Mouse (Mus musculus) forebrain, embryonic 10.5 days (tissue): ENCODE measurements around the gene Slc25a38. TPM values are rescaled to one million over a fixed set of nuclear protein-coding genes. Genes with fewer than 3 reads are reported as not detected.

Source experiments
- DNase-seq: peaks from one replicate; pipeline ENCODE4 v3.0.0-alpha.2; 2017; ENCODE audit warnings: low spot score; ENCODE audit errors: extremely low spot score
- H3K27ac ChIP-seq: fragments of 300-500 bp; sonication (generic); 2 replicates; pipeline ENCODE4 v1.5.1; 2016; ENCODE audit warnings: mild to moderate bottlenecking
- H3K27me3 ChIP-seq: fragments of 300-500 bp; sonication (generic); 2 replicates; pipeline ENCODE4 v1.6.1; 2016; ENCODE audit warnings: mild to moderate bottlenecking; ENCODE audit not compliant: poor library complexity, severe bottlenecking
- H3K36me3 ChIP-seq: fragments of 300-500 bp; sonication (generic); replicated peaks from 2 replicates; pipeline ENCODE4 v1.6.1; 2016; ENCODE audit warnings: mild to moderate bottlenecking, moderate library complexity
- H3K4me1 ChIP-seq: fragments of 300-500 bp; sonication (generic); 2 replicates; pipeline ENCODE4 v1.6.1; 2016
- H3K4me3 ChIP-seq: fragments of 300-500 bp; sonication (generic); 2 replicates; pipeline ENCODE4 v1.5.1; 2016; ENCODE audit warnings: mild to moderate bottlenecking, moderate library complexity
- H3K9me3 ChIP-seq: fragments of 300-500 bp; sonication (generic); 2 replicates; pipeline ENCODE4 v1.6.1; 2016; ENCODE audit warnings: mild to moderate bottlenecking, moderate library complexity
- WGBS: fragments of 180-500 bp; shearing (Covaris S2); methylation state at CpG from one replicate; pipeline ENCODE4 v1.1.7; 2016; 5-methylcytosine and 5-hydroxymethylcytosine counted together
- polyA plus RNA-seq: library from polyadenylated mRNA; unstranded; fragments of >200 nt; fragmentation: Nextera tagmentation; extraction: Ambion mirVana; gene quantifications from 2 replicates; pipeline ENCODE4 v1.2.1, GENCODE M21; 2016

The Slc25a38 gene
- polyA plus RNA-seq, 1 experiment from 2014 or later = 44.3 TPM

DNA sequence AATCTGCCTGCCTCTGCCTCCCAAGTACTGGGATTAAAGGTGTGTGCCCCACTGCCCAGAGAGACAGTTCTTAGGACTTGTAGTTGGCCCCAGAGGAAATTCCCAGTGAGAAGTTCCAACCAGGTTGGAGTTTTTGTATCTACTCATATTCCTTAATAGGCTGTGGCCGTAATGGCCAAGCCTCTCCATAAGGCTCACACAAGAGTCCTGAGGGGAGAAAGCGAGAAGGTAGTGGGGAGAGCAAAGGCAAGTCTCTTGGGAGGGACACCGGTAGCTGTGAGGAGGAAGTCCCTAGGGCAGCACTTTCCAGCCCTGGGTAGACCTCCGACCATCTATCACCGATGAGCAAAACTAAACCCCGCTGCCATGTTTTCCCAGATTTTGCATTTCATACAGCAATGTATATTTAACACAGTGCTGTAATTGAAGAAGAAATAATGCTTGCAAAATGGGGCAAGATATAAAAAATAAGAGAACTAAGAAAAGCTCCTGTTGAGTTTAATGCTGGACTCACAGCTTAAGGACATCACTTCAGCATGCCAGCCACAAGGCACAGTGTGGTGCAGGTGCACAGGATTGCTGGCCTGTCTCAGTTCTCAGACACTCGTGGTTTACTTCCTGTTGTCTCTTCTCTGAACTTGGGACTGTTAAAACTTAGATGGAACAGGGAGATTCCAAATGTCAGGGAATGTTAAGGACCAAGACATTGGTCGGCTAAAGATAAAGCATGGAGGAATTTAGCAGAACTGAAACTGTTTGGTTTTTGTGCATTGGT lies 23.0 kb downstream of the Slc25a38 start:
- H3K9me3 ChIP-seq = no peaks in the 10 kb centered on the region
- H3K4me1 ChIP-seq = peaks cover 16% of the 10 kb centered on the region
- no peak overlapping the region for H3K27ac ChIP-seq
- 39% methylated on average over 8 of the region's 8 CpGs for WGBS
- no peaks in the 10 kb centered on the region for H3K27me3 ChIP-seq
- peaks cover 47% of the 10 kb centered on the region for H3K36me3 ChIP-seq
- DNase-seq = peak; percentile 40
- no peak overlapping the region for H3K4me3 ChIP-seq

DNA sequence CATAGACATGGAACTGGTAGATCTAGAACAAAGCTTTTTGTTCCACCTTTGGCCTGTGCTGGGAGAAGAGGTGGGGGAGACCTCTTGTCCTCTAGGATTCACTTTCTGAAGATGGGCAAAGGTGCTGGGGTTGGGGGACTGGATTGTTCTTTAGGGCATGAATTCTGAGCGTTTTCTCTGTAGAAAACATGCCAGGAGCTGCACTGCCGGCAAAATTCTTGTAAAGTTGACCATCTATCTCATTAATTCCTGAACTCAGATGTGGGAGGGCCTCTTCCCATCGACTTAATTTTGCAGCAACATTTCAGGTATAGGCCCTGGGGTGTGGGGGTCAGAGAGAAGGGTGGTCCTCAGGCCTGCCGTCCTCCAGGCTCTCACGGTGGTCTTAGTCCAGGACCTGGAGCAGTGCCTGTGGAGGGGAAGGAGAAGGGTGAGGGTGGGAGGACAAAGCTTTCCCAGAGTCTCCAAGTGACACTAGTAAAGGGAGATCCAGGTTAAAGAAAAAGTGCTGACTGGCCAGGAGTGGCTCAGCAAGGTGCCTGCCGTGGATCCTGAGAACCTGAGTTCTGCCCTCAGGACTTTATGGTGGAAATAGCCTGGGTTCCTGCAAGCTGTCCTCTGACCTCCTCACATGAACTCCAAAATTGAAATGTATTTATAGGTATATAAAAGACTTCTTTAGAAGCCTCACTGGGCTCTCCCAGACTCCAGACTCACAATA lies 23.7 kb downstream of the Slc25a38 start:
- Histone ChIP-seq H3K27me3 (no peaks in the 10 kb centered on the region), H3K27ac (no peak overlapping the region), H3K4me3 (no peak overlapping the region), H3K9me3 (no peaks in the 10 kb centered on the region), H3K4me1 (peaks cover 10% of the 10 kb centered on the region), H3K36me3 (peaks cover 42% of the 10 kb centered on the region)
- 60% methylated on average over 6 of the region's 6 CpGs for WGBS
- DNase-seq = no peak

DNA sequence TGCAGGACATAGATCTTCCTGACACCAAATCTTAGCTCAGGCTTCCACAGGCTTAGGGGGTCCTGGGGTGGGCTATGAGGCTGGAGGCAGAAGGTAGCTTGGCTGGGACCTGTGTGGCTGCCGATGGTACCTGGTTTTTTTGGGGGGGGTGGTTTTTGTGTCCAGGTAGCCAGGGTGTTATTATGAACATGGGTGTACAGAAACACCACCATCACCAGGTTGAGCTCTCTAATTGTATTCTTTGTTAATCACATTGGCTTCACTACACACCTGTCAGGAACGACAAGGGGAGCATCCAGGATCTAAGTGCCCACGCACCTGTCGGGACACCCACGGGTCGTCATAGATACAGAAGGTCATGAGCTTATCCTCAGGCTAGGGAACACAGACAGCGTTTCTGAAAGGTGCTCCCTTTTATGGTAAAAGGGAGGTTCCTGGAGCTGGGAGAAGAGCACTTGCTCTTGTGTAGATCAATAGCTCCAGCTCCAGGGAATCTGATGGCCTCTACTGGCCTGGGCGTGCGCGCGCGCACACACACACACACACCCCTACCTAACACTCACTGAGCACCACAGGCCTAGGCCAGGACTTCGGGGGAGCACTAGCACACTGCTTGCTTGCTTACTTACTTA lies 24.5 kb downstream of the Slc25a38 start:
- Histone ChIP-seq H3K27me3 (no peaks in the 10 kb centered on the region), H3K36me3 (peaks cover 34% of the 10 kb centered on the region), H3K9me3 (no peaks in the 10 kb centered on the region), H3K4me1 (peaks cover 3% of the 10 kb centered on the region), H3K27ac (no peak overlapping the region), H3K4me3 (no peak overlapping the region)
- no peak for DNase-seq
- WGBS = 90% methylated on average over 13 of the region's 13 CpGs

DNA sequence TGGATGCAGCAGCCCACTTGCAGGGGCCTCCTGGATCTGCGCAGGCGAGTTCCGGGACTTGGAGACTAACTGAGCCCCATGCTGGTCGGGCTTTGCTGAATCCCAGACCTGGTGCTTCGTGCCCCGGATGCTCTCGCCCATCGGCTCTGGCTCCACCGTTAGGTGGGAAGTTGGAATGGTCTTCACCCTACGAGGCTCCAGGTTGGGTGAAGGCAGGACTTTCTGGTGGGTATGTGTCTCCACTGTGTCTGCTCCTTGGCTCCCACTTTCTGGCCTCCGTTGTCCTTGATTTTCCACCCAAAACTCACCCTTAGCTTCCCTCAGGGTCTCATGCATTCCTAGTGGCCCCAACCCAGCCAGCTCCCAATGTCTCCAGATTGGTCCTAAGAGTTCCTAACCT lies 25.3 kb downstream of the Slc25a38 start:
- DNase-seq = no peak
- H3K9me3 ChIP-seq = no peaks in the 10 kb centered on the region
- H3K4me3 ChIP-seq = no peak overlapping the region
- no peak overlapping the region for H3K27ac ChIP-seq
- no peaks in the 10 kb centered on the region for H3K4me1 ChIP-seq
- H3K27me3 ChIP-seq = no peaks in the 10 kb centered on the region
- peaks cover 26% of the 10 kb centered on the region for H3K36me3 ChIP-seq
- WGBS = 90% methylated on average over 11 of the region's 11 CpGs

DNA sequence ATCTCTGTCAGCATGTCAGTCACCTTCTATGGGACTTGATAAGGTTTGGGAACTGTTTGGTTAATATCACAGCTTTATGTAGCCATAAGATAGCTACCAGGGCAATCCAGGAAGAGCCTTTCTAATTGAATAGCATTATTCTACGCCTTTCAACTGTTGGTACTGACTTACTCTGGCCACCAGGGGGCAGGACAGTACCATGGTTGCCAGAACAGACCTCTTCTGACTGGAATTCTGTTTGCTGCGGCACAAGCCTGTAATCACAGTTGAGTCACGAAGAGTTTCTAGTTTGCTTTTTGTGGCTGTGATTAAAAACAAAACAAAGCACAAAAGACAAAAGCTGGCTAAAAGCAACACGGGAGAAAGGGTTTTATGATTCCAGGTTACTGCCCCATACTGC lies 30.5 kb downstream of the Slc25a38 start:
- 20% methylated on average over 4 of the region's 4 CpGs for WGBS
- H3K4me1 ChIP-seq = no peaks in the 10 kb centered on the region
- H3K27me3 ChIP-seq = 0 out of 2 replicates have a peak, but pooled peaks cover 5% of the 10 kb centered on the region
- no peaks in the 10 kb centered on the region for H3K9me3 ChIP-seq
- peak; percentile 69 for DNase-seq
- H3K4me3 ChIP-seq = no peak overlapping the region
- no peak overlapping the region for H3K27ac ChIP-seq
- no peaks in the 10 kb centered on the region for H3K36me3 ChIP-seq

DNA sequence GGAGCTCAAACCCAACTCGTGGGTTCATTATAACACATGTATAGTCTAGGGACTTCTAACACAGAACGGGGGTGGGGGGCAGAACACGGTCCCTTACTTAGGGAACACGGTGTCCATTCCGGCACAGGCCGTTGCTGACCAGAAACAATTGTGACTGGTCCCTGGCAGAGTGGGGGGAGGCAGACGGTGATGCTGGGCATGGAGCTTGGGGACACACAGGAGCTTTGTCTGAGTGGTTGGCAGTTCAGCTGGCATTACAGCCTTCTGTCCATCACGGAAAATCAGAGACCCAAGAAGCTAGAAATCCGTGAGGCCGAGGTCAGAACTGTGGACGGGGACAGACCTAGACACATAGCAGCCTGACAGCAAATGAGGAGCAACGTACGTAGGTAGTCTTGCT lies 34.3 kb downstream of the Slc25a38 start:
- Histone ChIP-seq H3K4me3 (no peak overlapping the region), H3K27ac (no peak overlapping the region), H3K9me3 (no peaks in the 10 kb centered on the region), H3K36me3 (no peaks in the 10 kb centered on the region), H3K4me1 (peaks cover 7% of the 10 kb centered on the region), H3K27me3 (0 out of 2 replicates have a peak, but pooled peaks cover 5% of the 10 kb centered on the region)
- WGBS = 87% methylated on average over 13 of the region's 13 CpGs
- DNase-seq = no peak

DNA sequence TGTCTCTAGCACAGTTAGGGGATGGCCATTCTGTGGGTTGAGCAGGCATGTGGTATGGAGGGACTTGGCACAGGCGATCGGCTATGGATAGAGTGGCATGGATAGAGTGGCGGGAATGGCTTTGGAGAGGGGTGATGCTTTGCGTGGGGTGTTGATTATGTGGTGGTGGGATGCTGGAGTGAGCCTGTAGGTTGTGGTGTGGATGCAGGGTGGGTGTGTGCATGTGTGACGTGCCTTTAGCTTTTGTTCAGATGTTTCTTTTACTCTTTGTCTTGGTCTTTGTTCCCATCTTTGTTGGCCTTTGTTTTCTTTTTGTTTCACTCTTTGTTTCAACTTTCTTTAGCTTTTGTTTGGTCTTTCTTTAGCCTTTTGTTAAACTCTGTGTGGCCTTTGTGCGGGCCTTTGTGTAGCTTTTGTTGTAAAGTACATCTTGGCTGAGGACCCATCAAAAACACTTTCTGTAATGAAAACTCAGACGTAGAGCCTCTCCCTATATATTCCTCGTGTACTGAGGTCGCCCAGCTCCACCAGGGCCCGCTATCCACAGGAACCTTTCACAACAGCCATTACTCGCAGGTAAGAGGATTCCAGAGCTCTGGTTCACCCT lies 39.2 kb downstream of the Slc25a38 start, which contains the start of gene Mobp:
TSS of gene Mobp (plus strand) at position 486 of the 607 bp plus-strand sequence.
- no peaks in the 10 kb centered on the region for H3K36me3 ChIP-seq
- 48% methylated on average over 11 of the region's 11 CpGs for WGBS
- peaks cover 14% of the 10 kb centered on the region for H3K4me1 ChIP-seq
- no peak within 1 kb of the TSS for H3K4me3 ChIP-seq
- no peak for DNase-seq
- no peaks in the 10 kb centered on the region for H3K27me3 ChIP-seq
- H3K9me3 ChIP-seq = no peaks in the 10 kb centered on the region
- peak within 1 kb of the TSS; percentile 72 for H3K27ac ChIP-seq

DNA sequence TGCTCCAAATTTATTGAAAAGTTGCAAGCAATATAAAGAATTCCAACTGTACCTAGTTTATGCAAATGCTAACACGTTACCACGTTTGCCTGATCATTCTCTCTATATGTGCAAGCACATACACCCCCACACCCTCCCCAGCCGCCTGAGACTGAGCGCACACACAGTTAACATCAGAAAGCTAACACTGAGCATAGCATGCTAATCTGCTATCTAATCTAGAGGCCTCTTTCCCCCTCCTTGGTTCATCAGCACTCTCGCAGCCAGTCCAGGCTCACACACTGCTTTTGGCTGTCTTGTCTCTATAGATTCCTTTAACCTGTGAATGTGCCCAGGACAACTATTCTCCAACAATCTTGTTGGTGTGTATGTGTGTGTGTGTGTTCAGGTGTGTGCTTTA lies 41.0 kb downstream of the Slc25a38 start:
- no peaks in the 10 kb centered on the region; the same call in 1 of the 2 replicates for H3K27me3 ChIP-seq
- 80% methylated on average over 5 of the region's 5 CpGs for WGBS

DNA sequence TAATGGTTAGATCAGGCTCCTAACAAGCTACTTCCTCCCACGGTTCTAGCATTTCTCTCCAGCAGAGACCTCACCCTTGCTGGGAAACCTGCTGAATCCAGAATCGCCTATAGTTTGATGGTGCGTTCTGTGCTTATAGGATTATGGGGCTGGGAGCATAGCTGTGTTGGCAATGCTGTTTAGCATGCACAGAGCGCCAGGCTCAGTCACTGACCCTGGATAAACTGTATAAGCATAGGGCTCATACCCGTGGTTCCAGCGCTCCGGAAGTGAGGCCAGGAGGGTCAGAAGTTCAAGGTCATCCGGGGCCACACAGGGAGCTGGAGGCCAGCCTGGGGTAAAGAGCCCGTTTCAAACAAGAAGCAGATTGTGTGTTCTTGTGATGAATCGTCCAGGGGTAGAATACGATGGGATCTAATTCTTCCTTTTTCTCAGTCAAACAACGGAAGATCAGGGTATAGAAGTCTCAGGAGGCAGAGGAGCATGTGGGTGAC lies 41.8 kb downstream of the Slc25a38 start:
- no peak overlapping the region for H3K27ac ChIP-seq
- H3K4me1 ChIP-seq = peaks cover 14% of the 10 kb centered on the region
- H3K9me3 ChIP-seq = no peaks in the 10 kb centered on the region
- 82% methylated on average over 12 of the region's 12 CpGs for WGBS
- H3K4me3 ChIP-seq = no peak overlapping the region
- H3K27me3 ChIP-seq = no peaks in the 10 kb centered on the region; the same call in 1 of the 2 replicates
- no peak for DNase-seq
- H3K36me3 ChIP-seq = no peaks in the 10 kb centered on the region

More for the DNA sequence above, 41.0 kb downstream of the Slc25a38 start:
- DNase-seq = no peak
- Histone ChIP-seq H3K36me3 (no peaks in the 10 kb centered on the region), H3K4me1 (peaks cover 14% of the 10 kb centered on the region), H3K9me3 (no peaks in the 10 kb centered on the region), H3K27ac (no peak overlapping the region), H3K4me3 (no peak overlapping the region)

DNA sequence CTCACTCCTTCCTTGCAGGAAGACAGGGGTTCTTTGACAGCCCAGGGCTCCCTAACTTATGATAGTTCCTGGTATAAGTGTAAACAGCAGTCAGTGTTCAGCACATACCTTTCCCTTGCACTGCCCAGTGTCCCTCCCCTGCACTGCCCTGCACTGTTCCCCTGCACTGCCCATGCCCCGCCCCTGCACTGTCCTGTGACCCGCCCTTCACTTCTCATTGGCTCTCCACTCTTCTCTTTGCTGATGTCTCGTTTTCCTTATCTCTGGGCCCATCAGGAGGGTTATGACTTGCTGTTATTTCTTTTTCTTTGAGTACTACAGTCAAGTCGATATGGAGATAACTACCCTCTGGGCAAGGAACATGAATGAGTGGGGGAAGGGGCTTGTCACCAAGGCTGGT lies 47.9 kb downstream of the Slc25a38 start:
- H3K36me3 ChIP-seq = no peaks in the 10 kb centered on the region
- H3K4me1 ChIP-seq = peaks cover 12% of the 10 kb centered on the region
- no peak overlapping the region for H3K4me3 ChIP-seq
- WGBS = 47% methylated on average over 4 of the region's 4 CpGs
- H3K9me3 ChIP-seq = no peaks in the 10 kb centered on the region
- no peak for DNase-seq
- H3K27ac ChIP-seq = no peak overlapping the region
- H3K27me3 ChIP-seq = no peaks in the 10 kb centered on the region; the same call in 1 of the 2 replicates

DNA sequence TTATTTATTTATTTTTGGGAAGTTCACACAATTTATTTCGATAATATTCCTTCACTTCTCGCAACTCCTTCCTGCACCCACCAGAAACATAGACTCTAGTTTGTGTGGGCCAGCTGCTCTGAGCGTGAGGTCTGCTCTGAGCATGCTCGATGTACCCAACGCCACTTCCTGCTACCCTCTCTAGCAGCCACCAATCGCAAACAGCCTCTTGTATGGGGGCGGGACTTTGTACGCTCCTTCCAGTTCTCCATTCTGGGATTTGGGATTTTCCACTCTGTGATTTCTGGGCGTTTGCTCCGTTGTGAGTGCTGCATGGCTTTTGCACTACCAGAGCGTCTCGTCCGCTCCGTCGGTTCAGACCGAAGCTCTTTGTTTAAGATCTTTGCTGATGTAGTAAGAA lies 53.7 kb downstream of the Slc25a38 start:
- no peaks in the 10 kb centered on the region for H3K9me3 ChIP-seq
- H3K4me3 ChIP-seq = no peak overlapping the region
- no peak overlapping the region for H3K27ac ChIP-seq
- peaks cover 6% of the 10 kb centered on the region; the same call in 1 of the 2 replicates for H3K27me3 ChIP-seq
- H3K4me1 ChIP-seq = no peaks in the 10 kb centered on the region
- no peaks in the 10 kb centered on the region for H3K36me3 ChIP-seq
- 86% methylated on average over 16 of the region's 16 CpGs for WGBS
- DNase-seq = no peak

DNA sequence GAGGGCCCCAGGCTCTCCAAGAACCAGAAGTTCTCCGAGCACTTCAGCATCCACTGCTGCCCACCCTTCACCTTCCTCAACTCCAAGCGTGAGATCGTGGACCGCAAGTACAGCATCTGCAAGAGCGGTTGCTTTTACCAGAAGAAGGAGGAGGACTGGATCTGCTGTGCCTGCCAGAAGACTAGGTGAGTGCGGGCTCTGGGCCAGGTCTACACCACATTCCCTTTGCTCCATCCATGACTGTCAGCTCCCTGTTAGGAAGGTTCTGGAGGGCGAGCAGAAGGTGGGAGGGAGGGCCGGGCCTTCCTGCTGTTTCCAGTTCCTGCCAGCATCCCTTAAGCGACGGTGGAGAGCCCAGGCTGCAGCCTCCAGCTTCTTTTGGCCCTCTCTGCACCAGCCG lies 57.7 kb downstream of the Slc25a38 start:
- DNase-seq = no peak
- H3K4me3 ChIP-seq = no peak overlapping the region
- no peaks in the 10 kb centered on the region for H3K4me1 ChIP-seq
- 71% methylated on average over 11 of the region's 11 CpGs for WGBS
- no peaks in the 10 kb centered on the region for H3K36me3 ChIP-seq
- H3K27ac ChIP-seq = no peak overlapping the region
- peaks cover 11% of the 10 kb centered on the region for H3K9me3 ChIP-seq
- H3K27me3 ChIP-seq = peaks cover 6% of the 10 kb centered on the region; the same call in 1 of the 2 replicates
